Mouse (Mus musculus): ENCODE results near the gene Tsc2.

GRCm38 (mm10) chr17:24676877-24677276 is 44.4 kb upstream of the Tsc2 start:
- TF ChIP-seq CTCF (conservative IDR thresholded peaks at IDR 0.05; ENCODE audit: insufficient read depth, insufficient read length, low read depth, low read length): no peak
- no peak for TF ChIP-seq POLR2A (IDR thresholded peaks at IDR 0.05; ENCODE audit: low read depth, low read length)

Measured in kidney, adult 2 months (tissue).